Mouse (Mus musculus) ES-CJ7 (cell line): ENCODE measurements around the gene Gm7356.
"Not testable (repeated sequence)": the region's sequence is repeated elsewhere in the genome, so short reads cannot be mapped to it uniquely, and the experiment has no call there.

Source experiments
- DNase-seq: peaks from one replicate; pipeline ENCODE4 v3.0.0; 2011; ENCODE audit warnings: low read depth, low spot score

Gm7356 gene

GRCm38 (mm10) chr17:14003604-14004003 is at the start of gene Gm7356:
Gm7356 (minus strand) TSS chr17:14003704.
- not testable (repeated sequence) for DNase-seq

GRCm38 (mm10) chr17:14041880-14042279 is 38.4 kb upstream of the Gm7356 start:
- not testable (repeated sequence) for DNase-seq

GRCm38 (mm10) chr17:14037012-14037411 is 33.5 kb upstream of the Gm7356 start:
- not testable (repeated sequence) for DNase-seq

- DNase-seq, result not testable (repeated sequence)
Measured at GRCm38 (mm10) chr17:14036113-14036512, 32.6 kb upstream of the Gm7356 start.

GRCm38 (mm10) chr17:13993425-13993824 is 10.1 kb downstream of the Gm7356 start:
- not testable (repeated sequence) for DNase-seq

- no peak for DNase-seq
Measured at GRCm38 (mm10) chr17:13987690-13988089, 15.8 kb downstream of the Gm7356 start.

GRCm38 (mm10) chr17:13970796-13971195 is 32.7 kb downstream of the Gm7356 start:
- not testable (repeated sequence) for DNase-seq

- DNase-seq, result not testable (repeated sequence)
Measured at GRCm38 (mm10) chr17:13969917-13970316, 33.6 kb downstream of the Gm7356 start.

- not testable (repeated sequence) for DNase-seq
Measured at GRCm38 (mm10) chr17:13965048-13965447, 38.5 kb downstream of the Gm7356 start.

- DNase-seq, result not testable (repeated sequence)
Measured at GRCm38 (mm10) chr17:13962245-13962644, 41.3 kb downstream of the Gm7356 start.

GRCm38 (mm10) chr17:13958129-13958528 is 45.4 kb downstream of the Gm7356 start:
- not testable (repeated sequence) for DNase-seq

GRCm38 (mm10) chr17:13951570-13951969 is 51.9 kb downstream of the Gm7356 start:
- DNase-seq, result not testable (repeated sequence)
